Mouse (Mus musculus): ENCODE results near the gene S100b. TPM values are rescaled to one million over a fixed set of nuclear protein-coding genes. Genes with fewer than 3 reads are reported as not detected.

The S100b gene
- polyA plus RNA-seq, 1 experiment from 2014 or later = not detected

GRCm38 (mm10) chr10:76306738-76307137 lies 53.1 kb downstream of the S100b start:
- 0 out of 2 replicates have a peak, but pooled peaks cover 4% of the 10 kb centered on the region for H3K36me3 ChIP-seq
- DNase-seq (no peak), ATAC-seq (ENCODE audit: low read depth) (no peak)
- H3K9ac ChIP-seq = no peak overlapping the region
- H3K9me3 ChIP-seq (replicated peaks) = no peaks in the 10 kb centered on the region
- H3K4me2 ChIP-seq = no peak overlapping the region
- no peak overlapping the region for H3K4me3 ChIP-seq (replicated peaks)
- WGBS (ENCODE audit: insufficient replicate concordance) = 34% methylated on average over 9 of the region's 9 CpGs
- H3K4me1 ChIP-seq (replicated peaks) = no peaks in the 10 kb centered on the region
- H3K27me3 ChIP-seq = no peaks in the 10 kb centered on the region
- H3K27ac ChIP-seq = no peak overlapping the region

MicroRNA genes within 50 kb of the gene (microRNA counts, 519-probe panel; counts per million panel counts)
- 114 counts per million for microRNA mmu-miR-678

Small RNA genes within 50 kb of the gene (microRNA-seq; reads per million reads assigned to microRNA genes)
- not detected for gene Mir678

Other genes starting within 250 kb of the S100b start
- 12.7 and 15.9 TPM in 2 replicates for gene Zfp280b, start 221.2 kb upstream of the S100b start, polyA plus RNA-seq (2015; fragmentation: Nextera tagmentation; extraction: Ambion mirVana)
- 0.13 and 0.20 TPM in 2 replicates for gene Slc5a4b, start 142.9 kb upstream of the S100b start, polyA plus RNA-seq (2015; fragmentation: Nextera tagmentation; extraction: Ambion mirVana)
- not detected in 2 replicates for gene Slc5a4a, start 106.4 kb upstream of the S100b start, polyA plus RNA-seq (2015; fragmentation: Nextera tagmentation; extraction: Ambion mirVana)
- gene Prmt2, start 16.0 kb upstream of the S100b start, polyA plus RNA-seq (2015; fragmentation: Nextera tagmentation; extraction: Ambion mirVana) = 6.4 and 7.2 TPM in 2 replicates
- gene Dip2a, start 91.4 kb downstream of the S100b start, polyA plus RNA-seq (2015; fragmentation: Nextera tagmentation; extraction: Ambion mirVana) = 1.1 and 1.4 TPM in 2 replicates
- gene AC141477.1, start 186.6 kb downstream of the S100b start, polyA plus RNA-seq (2015; fragmentation: Nextera tagmentation; extraction: Ambion mirVana) = not detected in 2 replicates
- 8.3 and 9.5 TPM in 2 replicates for gene Pcnt, start 188.9 kb downstream of the S100b start, polyA plus RNA-seq (2015; fragmentation: Nextera tagmentation; extraction: Ambion mirVana)
- gene 2610028H24Rik, start 195.2 kb downstream of the S100b start, polyA plus RNA-seq (2015; fragmentation: Nextera tagmentation; extraction: Ambion mirVana) = not detected in 2 replicates
- 25.2 and 26.5 TPM in 2 replicates for gene Mcm3ap, start 215.1 kb downstream of the S100b start, polyA plus RNA-seq (2015; fragmentation: Nextera tagmentation; extraction: Ambion mirVana)
- 3.3 and 4.2 TPM in 2 replicates for gene Ybey, start 215.3 kb downstream of the S100b start, polyA plus RNA-seq (2015; fragmentation: Nextera tagmentation; extraction: Ambion mirVana)

Measured in liver, embryonic 13.5 days (tissue).